Mouse (Mus musculus): ENCODE data around the gene Clmn. TPM values are rescaled to one million over a fixed set of nuclear protein-coding genes. Genes with fewer than 3 reads are reported as not detected.
"Not testable (repeated sequence)": the region's sequence is repeated elsewhere in the genome, so short reads cannot be mapped to it uniquely, and the experiment has no call there.

Gene Clmn
- total RNA-seq, 2 experiments from 2014 or later = not detected

DNA sequence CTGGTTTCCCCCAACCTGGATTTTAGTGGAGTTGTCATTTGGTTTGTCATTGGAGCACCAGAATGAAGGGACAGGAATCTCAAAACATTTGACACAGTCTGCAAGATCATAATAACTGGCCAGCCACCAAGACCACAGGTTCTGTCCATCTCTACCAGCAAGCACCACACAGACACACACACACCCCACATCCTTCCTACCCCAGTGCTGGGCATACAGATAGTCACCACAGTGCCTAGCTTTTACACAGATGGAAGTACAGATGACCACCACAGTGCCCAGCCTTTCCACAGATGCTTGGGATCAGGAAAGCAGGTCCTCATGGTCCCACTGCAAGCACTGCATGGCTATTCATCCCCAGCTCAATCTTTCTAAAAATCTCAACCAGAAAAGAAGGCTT is 131.7 kb downstream of the Clmn start:
- ATAC-seq (replicated peaks; ENCODE audit: low FRiP score, poor library complexity, severe bottlenecking) = no peak

DNA sequence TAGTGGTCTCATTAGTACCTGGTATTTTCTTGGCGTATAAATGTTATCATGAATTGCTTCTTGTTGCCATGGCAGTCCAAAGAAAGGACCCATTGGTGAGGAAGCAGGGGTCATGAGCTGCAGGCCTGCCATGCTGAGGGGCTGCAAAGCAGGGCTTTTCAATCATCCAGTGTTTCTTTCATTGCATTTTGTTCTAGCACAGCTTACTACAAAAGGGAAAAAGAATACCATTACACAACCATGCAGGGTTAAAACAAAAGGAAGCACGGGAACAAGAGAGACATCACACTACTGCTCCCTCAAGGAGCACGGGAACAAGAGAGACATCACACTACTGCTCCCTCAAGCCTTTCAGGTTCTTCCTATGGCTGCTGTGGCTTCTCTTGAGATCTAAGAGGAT is 133.1 kb downstream of the Clmn start:
- no peak for ATAC-seq (replicated peaks; ENCODE audit: low FRiP score, poor library complexity, severe bottlenecking)

DNA sequence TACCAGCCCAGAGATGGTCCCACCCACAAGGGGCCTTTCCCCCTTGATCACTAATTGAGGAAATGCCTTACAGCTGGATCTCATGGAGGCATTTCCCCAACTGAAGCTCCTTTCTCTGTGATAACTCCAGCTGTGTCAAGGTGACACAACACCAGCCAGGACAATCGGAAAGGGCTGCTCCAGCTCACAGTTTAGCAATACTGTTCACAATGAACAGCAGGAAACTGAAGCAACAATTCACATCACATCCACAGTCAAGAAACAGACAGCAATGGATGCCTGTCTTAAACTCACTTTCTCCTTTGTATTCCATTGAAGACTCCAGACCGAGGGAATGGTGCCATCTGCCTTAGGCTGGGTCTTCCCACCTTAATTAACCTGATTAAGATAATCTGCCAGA is 138.4 kb downstream of the Clmn start:
- ATAC-seq (replicated peaks; ENCODE audit: low FRiP score, poor library complexity, severe bottlenecking) = not testable (repeated sequence)

DNA sequence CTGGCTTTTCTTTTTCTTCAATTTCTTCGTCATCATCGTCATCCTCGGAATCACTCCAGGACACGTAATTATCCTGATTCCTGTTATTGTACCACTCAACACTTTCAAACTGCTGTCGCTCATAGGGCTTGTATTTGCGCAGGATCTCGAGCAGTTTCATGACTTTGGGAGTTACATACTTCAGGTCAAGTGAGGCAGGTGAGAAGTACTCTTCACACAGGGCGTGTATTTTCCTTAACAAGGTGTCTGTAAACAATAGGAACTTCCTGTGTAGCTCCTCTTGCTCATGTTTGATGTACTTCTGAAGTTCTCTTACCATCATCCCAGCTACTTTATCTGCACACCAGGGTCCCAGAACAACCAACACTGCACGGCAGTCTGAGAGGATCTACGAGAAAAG is 142.8 kb downstream of the Clmn start:
- ATAC-seq (replicated peaks; ENCODE audit: low FRiP score, poor library complexity, severe bottlenecking) = no peak

DNA sequence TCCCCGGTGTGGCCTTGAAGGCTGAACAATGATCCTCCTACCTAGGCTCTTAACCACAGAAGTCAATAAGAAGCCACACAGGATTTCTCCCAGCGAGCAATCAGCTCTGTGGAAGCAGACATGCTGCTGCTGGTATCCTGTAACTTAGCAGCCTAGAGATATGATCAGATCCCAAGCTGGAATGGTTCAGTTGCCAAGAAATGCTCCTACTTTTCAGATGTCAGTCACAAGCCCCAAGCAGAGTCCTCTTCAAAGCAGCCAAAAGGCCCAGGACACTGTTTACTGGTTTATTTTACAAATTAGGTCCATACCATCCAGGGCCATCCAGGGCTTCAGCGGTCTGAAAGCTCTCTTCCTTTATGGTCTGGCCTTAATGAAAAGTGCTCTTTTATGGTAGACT is 143.9 kb downstream of the Clmn start:
- ATAC-seq (replicated peaks; ENCODE audit: low FRiP score, poor library complexity, severe bottlenecking) = no peak

DNA sequence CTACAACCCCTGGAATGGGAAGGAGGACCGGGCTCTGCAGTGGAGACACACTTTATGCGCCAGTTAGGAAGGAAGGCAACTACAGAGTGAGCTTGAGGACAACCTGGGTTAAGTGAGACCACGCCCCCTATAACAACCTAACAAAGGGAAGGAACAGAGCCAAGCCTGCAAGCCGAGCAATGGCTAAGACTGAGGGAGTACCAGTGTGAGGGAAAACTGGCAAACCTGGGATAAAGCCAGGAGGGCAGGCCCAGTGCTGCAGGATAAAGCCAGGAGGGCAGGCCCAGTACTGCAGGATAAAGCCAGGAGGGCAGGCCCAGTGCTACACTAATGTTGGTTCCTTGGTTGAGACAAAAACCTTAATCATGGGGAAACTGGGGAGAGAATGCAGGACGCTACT is 145.9 kb downstream of the Clmn start:
- no peak for ATAC-seq (replicated peaks; ENCODE audit: low FRiP score, poor library complexity, severe bottlenecking)

DNA sequence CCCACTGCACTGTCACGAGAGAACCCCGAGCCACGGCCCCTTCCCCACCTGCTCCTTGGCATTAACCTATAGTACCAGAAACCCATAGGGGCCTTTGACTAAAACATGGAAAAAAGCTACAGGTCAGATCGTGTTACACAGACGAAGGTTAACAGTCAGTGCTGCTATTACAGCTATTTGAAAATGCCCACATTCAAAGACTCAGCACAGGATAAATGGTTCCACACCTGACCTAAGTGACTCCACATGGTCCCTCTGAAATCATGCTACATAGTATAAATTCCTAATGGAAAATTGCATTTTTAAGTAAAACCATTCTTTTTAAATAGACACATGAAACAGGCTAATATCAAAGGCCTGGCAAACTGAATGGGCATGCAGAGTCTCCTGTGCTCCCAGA is 148.5 kb downstream of the Clmn start:
- ATAC-seq (replicated peaks; ENCODE audit: low FRiP score, poor library complexity, severe bottlenecking) = no peak

DNA sequence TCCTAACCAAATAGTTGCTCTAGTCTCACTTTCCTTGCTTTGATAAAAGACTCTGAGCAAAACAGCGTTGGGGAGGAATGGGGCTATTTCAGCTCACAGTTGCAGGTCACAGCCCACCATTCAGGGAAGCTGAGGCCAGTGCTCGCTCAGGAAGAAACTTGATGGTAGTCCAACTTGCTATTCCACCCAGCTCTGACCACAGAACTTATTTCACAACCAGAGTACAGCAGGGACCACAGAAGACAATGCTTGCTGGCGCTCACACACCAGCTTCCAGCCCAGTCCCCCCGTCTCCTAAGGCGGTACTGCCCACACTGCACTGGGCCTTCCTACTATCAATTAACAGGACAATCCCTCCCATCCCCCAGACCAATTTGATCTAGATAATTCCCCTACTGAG is 149.4 kb downstream of the Clmn start:
- no peak for ATAC-seq (replicated peaks; ENCODE audit: low FRiP score, poor library complexity, severe bottlenecking)

Other genes starting within 250 kb of the Clmn start
- 4.8 and 12.9 TPM in 2 replicates for gene Dicer1, start 113.1 kb downstream of the Clmn start, total RNA-seq (2015; ENCODE audit: low replicate concordance)
- gene Dicer1, start 113.1 kb downstream of the Clmn start, total RNA-seq (2017; ENCODE audit: low replicate concordance) = 4.4 and 7.8 TPM in 2 replicates
- gene Syne3, start 144.7 kb upstream of the Clmn start, total RNA-seq (2015; ENCODE audit: low replicate concordance) = 4.8 and 5.6 TPM in 2 replicates
- 10.3 and 14.8 TPM in 2 replicates for gene Syne3, start 144.7 kb upstream of the Clmn start, total RNA-seq (2017; ENCODE audit: low replicate concordance)
- gene Glrx5, start 167.6 kb upstream of the Clmn start, total RNA-seq (2015; ENCODE audit: low replicate concordance) = 170 and 188 TPM in 2 replicates
- gene Glrx5, start 167.6 kb upstream of the Clmn start, total RNA-seq (2017; ENCODE audit: low replicate concordance) = 146 and 233 TPM in 2 replicates